Mouse (Mus musculus) kidney, adult 2 months (tissue): ENCODE results near the gene Tsc22d2. TPM values are rescaled to one million over a fixed set of nuclear protein-coding genes. Genes with fewer than 3 reads are reported as not detected.

Experiments used
- DNase-seq: peaks from one replicate; pipeline ENCODE4 v3.0.0; 2021
- H3K27ac ChIP-seq: fragments of 200-500 bp; 2 replicates; pipeline ENCODE4 v1.5.1; 2012; ENCODE audit warnings: low read depth, low read length, control low read depth, inconsistent platforms; ENCODE audit not compliant: insufficient read depth
- H3K27me3 ChIP-seq: fragments of 200-500 bp; replicated peaks from 2 replicates; pipeline ENCODE4 v1.6.1; 2012; ENCODE audit warnings: mild to moderate bottlenecking, moderate library complexity, low read length, inconsistent platforms; ENCODE audit not compliant: control insufficient read depth, insufficient read depth
- H3K36me3 ChIP-seq: fragments of 200-500 bp; 2 replicates; pipeline ENCODE4 v1.6.1; 2012; ENCODE audit warnings: mild to moderate bottlenecking, moderate library complexity, low read length, inconsistent platforms; ENCODE audit not compliant: control insufficient read depth, insufficient read depth
- H3K4me1 ChIP-seq: fragments of 200-500 bp; 2 replicates; pipeline ENCODE4 v1.6.1; 2011; ENCODE audit warnings: low read length; ENCODE audit not compliant: control insufficient read depth, insufficient read depth
- H3K4me3 ChIP-seq: fragments of 200-500 bp; 2 replicates; pipeline ENCODE4 v1.5.1; 2011; ENCODE audit warnings: mild to moderate bottlenecking, low read depth, low read length, control low read depth; ENCODE audit not compliant: insufficient read depth
- CTCF ChIP-seq: fragments of 200-500 bp; conservative IDR thresholded peaks from 2 replicates; pipeline ENCODE4 v1.5.1; 2011; ENCODE audit warnings: low read depth, mild to moderate bottlenecking, control low read depth, low read length, moderate library complexity, mixed read lengths; ENCODE audit not compliant: insufficient read depth, insufficient read length
- POLR2A ChIP-seq: fragments of 200-500 bp; IDR thresholded peaks from one replicate; pipeline ENCODE4 v1.6.1; 2011; ENCODE audit warnings: low read depth, low read length, control low read depth
- WGBS: fragments of 180-500 bp; shearing (Covaris S2); methylation state at CpG from one replicate; pipeline ENCODE4 v1.1.7; 2018; 5-methylcytosine and 5-hydroxymethylcytosine counted together
- polyA plus RNA-seq: library from polyadenylated mRNA; depleted of rRNA; stranded (reverse); fragments of >200 nt; gene quantifications from 2 replicates; pipeline ENCODE4 v1.2.3, GENCODE M21; 2012; rRNA removed

Gene Tsc22d2
- polyA plus RNA-seq = 8.4 and 11.3 TPM in 2 replicates

DNA sequence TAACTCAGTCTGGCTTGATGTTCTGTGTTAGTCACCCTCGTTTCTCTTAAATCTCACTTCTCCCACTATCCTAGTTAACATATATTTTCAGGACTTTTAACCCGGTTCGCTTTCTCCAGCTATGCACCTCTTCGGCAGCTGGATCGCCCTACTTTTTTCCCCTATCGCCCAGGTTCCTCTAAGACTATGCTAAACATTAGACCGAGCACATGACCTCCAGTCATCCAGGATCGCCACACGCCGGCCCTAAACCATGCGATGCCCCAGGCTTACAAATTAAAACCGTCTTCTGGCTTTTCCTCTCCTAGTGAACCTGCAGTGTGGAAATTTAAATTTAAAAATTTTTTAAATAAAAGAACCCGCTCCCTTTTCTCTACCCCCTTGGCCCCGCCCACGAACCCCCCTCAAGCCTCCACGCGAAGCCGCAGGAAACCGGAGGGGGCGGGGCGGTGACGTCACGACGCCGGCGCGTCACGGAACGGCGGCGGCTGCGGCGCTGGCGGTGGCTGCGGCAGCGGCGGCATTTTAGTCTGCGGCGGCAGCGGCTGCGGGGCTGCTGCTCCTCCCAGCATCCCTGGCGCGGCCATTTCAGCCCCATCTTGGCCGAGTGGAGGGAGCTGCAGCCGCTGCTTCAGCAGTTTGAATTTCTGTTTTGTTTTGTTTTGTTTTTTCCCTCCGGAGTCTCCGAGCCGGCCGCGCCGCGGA is at the start of gene Tsc22d2:
Gene Tsc22d2, plus strand, starts transcription at position 482 of the 705 bp plus-strand sequence.
- peak within 1 kb of the TSS; percentile 90 for H3K27ac ChIP-seq
- H3K4me1 ChIP-seq = 0 out of 2 replicates have a peak, but pooled peaks cover 3% of the 10 kb centered on the region
- under 1% methylated on average over 52 of the region's 52 CpGs for WGBS
- DNase-seq = peak; percentile 97
- peak within 1 kb of the TSS; percentile 74 for H3K4me3 ChIP-seq
- H3K36me3 ChIP-seq = no peaks in the 10 kb centered on the region; the same call in 1 of the 2 replicates
- H3K27me3 ChIP-seq = no peaks in the 10 kb centered on the region
- TF ChIP-seq CTCF (no peak), POLR2A (peak; percentile 73)

DNA sequence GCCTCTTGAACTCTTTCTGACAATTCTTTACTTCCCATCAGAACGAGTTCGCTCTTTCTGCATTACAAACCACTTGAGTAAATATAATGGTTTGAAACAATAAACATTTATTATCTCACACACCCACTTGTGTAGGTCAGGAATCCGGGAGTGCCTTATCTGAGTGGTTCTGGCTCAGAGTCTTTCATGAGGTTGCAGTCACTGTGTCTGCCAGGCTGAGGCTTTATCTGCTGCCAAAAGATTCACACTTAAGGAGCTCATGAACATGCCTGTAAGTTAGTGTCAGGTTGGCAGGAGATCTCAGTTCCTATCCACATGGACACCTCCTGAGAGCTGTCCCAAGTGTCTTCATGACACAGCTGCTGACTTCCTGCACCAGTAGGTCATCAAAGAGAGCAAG is 47.8 kb upstream of the Tsc22d2 start:
- Histone ChIP-seq H3K4me1 (0 out of 2 replicates have a peak, but pooled peaks cover 2% of the 10 kb centered on the region), H3K27me3 (no peaks in the 10 kb centered on the region), H3K36me3 (no peaks in the 10 kb centered on the region), H3K4me3 (no peak overlapping the region), H3K27ac (no peak overlapping the region)
- DNase-seq = no peak
- 75% methylated on average over 3 of the region's 3 CpGs for WGBS
- no peak for TF ChIP-seq CTCF
- TF ChIP-seq POLR2A = no peak

DNA sequence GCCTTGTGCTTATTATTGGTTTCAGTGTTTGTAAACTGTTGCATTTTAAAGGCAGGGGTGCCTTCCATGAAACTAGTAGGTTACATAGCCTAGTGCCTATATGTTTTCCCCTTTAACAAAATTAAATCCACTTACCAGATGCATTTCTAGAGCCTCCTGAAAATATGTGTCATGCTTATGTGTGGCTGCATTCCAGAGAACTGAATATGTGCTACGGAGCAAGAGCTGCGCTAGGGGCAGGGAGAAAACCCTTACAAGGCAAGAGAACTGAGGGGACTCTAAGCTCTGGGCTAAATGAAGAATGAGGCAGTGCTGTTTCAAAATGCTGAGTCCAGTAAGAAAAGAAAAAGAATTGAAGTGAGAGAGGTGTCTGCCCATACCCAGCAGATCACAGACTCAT is 43.7 kb upstream of the Tsc22d2 start:
- WGBS = 88% methylated on average over 2 of the region's 2 CpGs
- Histone ChIP-seq H3K36me3 (no peaks in the 10 kb centered on the region), H3K4me3 (no peak overlapping the region), H3K4me1 (peaks cover 5% of the 10 kb centered on the region; the same call in 1 of the 2 replicates), H3K27ac (no peak overlapping the region), H3K27me3 (no peaks in the 10 kb centered on the region)
- no peak for TF ChIP-seq POLR2A
- TF ChIP-seq CTCF = no peak
- no peak for DNase-seq

DNA sequence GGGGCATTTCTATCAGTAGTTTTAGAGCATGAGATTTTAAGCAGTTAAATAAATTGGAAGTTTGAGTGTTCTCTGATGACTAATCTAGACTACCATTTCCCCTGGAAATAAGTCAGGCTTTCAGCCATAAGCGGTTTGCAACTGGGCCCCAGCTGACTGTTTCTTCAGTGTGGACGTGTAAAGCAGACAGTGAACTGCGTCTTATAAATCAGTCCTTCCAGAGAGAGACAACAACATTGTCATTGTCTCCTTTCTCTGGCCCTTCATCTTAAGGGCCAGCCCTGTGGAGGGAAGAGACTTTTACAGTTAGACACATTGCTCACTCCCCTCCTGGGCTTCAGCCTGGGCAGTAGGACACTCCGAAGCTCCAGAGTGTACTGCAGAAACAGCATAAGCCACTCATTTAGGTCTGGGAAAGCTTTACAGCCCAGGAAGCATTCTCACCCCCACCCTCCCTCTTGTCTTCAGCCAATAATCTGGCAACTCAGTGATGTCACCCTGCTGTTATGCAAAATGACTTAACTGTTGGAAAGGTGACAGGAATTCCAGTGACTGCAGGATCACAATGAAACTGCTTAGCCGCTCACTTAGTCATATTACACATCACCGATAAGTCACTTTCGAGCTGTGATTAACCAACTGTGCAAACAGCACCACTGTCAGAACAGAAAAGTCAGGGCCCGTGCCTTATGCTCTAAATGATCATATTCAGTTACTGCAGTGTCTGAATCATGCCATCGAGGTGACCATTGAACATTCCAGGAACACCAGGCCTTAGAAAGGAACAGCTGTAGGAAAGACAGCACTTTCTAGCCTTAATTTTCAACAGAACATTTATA is 42.2 kb upstream of the Tsc22d2 start:
- Histone ChIP-seq H3K27me3 (no peaks in the 10 kb centered on the region), H3K4me3 (peak overlapping the region; percentile 27; the same call in 1 of the 2 replicates), H3K27ac (peak overlapping the region; percentile 33), H3K36me3 (no peaks in the 10 kb centered on the region), H3K4me1 (peaks cover 5% of the 10 kb centered on the region; the same call in 1 of the 2 replicates)
- 8% methylated on average over 9 of the region's 9 CpGs for WGBS
- TF ChIP-seq POLR2A = no peak
- no peak for TF ChIP-seq CTCF
- DNase-seq = peak; percentile 89

DNA sequence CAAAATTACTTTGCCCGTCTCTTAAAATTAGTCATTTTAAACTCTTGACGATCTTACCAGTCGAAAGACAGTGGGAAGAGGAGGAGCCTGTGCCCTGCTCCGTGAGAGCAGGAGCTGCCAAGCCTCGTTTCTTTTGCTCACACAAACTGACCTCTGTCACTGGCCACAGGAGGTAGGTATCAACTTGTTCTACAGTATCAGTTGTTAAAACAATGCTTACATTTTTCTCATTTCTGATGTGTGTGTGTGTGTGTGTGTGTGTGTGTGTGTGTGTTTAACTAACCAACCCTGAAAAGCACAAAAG is 41.7 kb upstream of the Tsc22d2 start:
- no peak for DNase-seq
- Histone ChIP-seq H3K27me3 (no peaks in the 10 kb centered on the region), H3K36me3 (no peaks in the 10 kb centered on the region), H3K27ac (peak overlapping the region; percentile 33), H3K4me3 (no peak overlapping the region), H3K4me1 (peaks cover 5% of the 10 kb centered on the region; the same call in 1 of the 2 replicates)
- WGBS = 6% methylated on average over 5 of the region's 5 CpGs
- no peak for TF ChIP-seq POLR2A
- TF ChIP-seq CTCF = no peak

DNA sequence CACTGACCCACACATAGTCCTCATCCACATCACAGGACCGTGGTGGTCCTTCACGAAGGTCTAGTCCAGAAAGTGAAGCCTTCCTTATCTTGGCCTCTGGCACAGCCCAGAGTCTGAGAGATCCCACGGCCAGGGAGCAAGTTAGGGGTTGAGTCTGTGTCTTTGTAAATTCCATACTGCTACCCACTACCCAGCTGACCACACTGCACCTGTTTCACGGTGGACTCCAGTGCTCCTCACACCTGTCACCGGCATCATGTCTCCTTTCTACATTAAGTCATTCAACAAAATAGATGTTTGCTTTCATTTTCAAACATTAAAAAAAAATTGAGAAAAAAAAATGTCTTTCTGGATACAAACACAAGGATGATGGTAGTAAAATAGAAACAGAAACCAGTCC is 40.2 kb upstream of the Tsc22d2 start:
- Histone ChIP-seq H3K27ac (no peak overlapping the region), H3K36me3 (no peaks in the 10 kb centered on the region), H3K4me1 (peaks cover 5% of the 10 kb centered on the region; the same call in 1 of the 2 replicates), H3K4me3 (no peak overlapping the region), H3K27me3 (no peaks in the 10 kb centered on the region)
- no peak for TF ChIP-seq POLR2A
- TF ChIP-seq CTCF = no peak
- DNase-seq = no peak
- WGBS = 93% methylated on average over 5 of the region's 5 CpGs

DNA sequence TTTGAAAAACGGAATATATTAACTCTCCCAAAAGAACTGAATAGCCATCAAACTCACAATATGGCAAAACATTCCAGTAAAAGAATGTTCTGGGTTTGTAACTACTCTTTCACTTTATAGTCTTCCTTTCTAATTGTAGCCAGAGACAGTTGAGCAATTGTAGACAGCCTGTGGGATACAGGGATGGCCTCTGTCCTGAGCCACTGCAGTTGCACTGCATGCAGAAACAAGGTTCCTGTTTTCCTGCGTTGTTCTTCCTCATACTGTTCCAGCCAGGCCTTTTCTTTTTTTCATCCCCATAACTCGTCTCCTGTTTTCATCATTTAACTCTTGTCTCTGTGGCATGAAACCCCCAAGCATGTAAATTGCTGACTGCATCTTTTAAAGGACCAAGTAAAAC is 37.8 kb upstream of the Tsc22d2 start:
- no peak for DNase-seq
- Histone ChIP-seq H3K27ac (no peak overlapping the region), H3K4me3 (no peak overlapping the region), H3K4me1 (peaks cover 3% of the 10 kb centered on the region; the same call in 1 of the 2 replicates), H3K27me3 (no peaks in the 10 kb centered on the region), H3K36me3 (no peaks in the 10 kb centered on the region)
- TF ChIP-seq CTCF = no peak
- no peak for TF ChIP-seq POLR2A
- 58% methylated on average over 3 of the region's 3 CpGs for WGBS
